8 mouse cellular contexts compared by ENCODE assay signal in genomic region chr11:119928023-119928681, GRCm38 (mm10). TPM values are rescaled to one million over a fixed set of nuclear protein-coding genes. Genes with fewer than 3 reads are reported as not detected.
DNase-seq lines count a peak whose midpoint lies in the region; ATAC-seq and TF ChIP-seq lines count a peak whose summit lies in the region.

No protein-coding gene starts in this region.

- peak overlapping the region; percentile 34 for H3K4me2 ChIP-seq in lung, embryonic 16.5 days (ENCODE audit: low read depth, low read length)

- H3K9me3 ChIP-seq in lung, embryonic 16.5 days (ENCODE audit: control insufficient read depth, low read length): 0 out of 2 replicates have a peak, but pooled peaks cover 3% of the 10 kb centered on the region
- H3K9me3 ChIP-seq in hindbrain, embryonic 10.5 days: no peaks in the 10 kb centered on the region

- no peak for TF ChIP-seq CTCF in kidney, adult 2 months (conservative IDR thresholded peaks at IDR 0.05; ENCODE audit: insufficient read depth, insufficient read length, low read depth, low read length)

- H3K4me1 ChIP-seq in kidney, adult 2 months (ENCODE audit: control insufficient read depth, insufficient read depth, low read length): peaks cover 6% of the 10 kb centered on the region
- no peaks in the 10 kb centered on the region; the same call in 1 of the 2 replicates for H3K4me1 ChIP-seq in lung, embryonic 16.5 days (replicated peaks; ENCODE audit: control insufficient read depth, insufficient read depth, low read length)
- H3K4me1 ChIP-seq in hindbrain, embryonic 10.5 days (replicated peaks): peaks cover 15% of the 10 kb centered on the region

- no peaks in the 10 kb centered on the region for H3K27me3 ChIP-seq in kidney, adult 2 months (replicated peaks; ENCODE audit: control insufficient read depth, insufficient read depth, low read length)
- H3K27me3 ChIP-seq in lung, embryonic 16.5 days (ENCODE audit: control insufficient read depth, insufficient read depth, low read depth, low read length): no peaks in the 10 kb centered on the region
- no peaks in the 10 kb centered on the region for H3K27me3 ChIP-seq in hindbrain, embryonic 10.5 days (ENCODE audit: insufficient read depth, poor library complexity, severe bottlenecking)

- no peak for TF ChIP-seq POLR2A in kidney, adult 2 months (IDR thresholded peaks at IDR 0.05; ENCODE audit: low read depth, low read length)

- no peak overlapping the region for H3K9ac ChIP-seq in lung, embryonic 16.5 days (ENCODE audit: low read length)

- intact Hi-C loops in heart, postnatal 36 days (cut with DNase I): no loop called here

- WGBS in kidney, adult 2 months: 46% methylated on average over 16 of the region's 16 CpGs
- whole genome bisulfite sequencing in lung, embryonic 16.5 days: 54% methylated on average over 16 of the region's 16 CpGs
- 77% methylated on average over 16 of the region's 16 CpGs for WGBS in hindbrain, embryonic 10.5 days

- H3K36me3 ChIP-seq in kidney, adult 2 months (ENCODE audit: control insufficient read depth, insufficient read depth, low read length): no peaks in the 10 kb centered on the region
- H3K36me3 ChIP-seq in lung, embryonic 16.5 days (ENCODE audit: control insufficient read depth, insufficient read depth, low read length): no peaks in the 10 kb centered on the region
- no peaks in the 10 kb centered on the region for H3K36me3 ChIP-seq in hindbrain, embryonic 10.5 days

- no peak overlapping the region for H3K4me3 ChIP-seq in kidney, adult 2 months (ENCODE audit: insufficient read depth, low read depth, low read length)
- H3K4me3 ChIP-seq in lung, embryonic 16.5 days (ENCODE audit: low read length): no peak overlapping the region
- no peak overlapping the region for H3K4me3 ChIP-seq in hindbrain, embryonic 10.5 days

- peak; percentile 72 for DNase-seq in kidney, adult 2 months
- DNase-seq in kidney, adult 18-20 months: no peak
- peak; percentile 76 for DNase-seq in ZHBTc4 (ENCODE audit: low read depth, low spot score)
- DNase-seq in heart, postnatal 36 days: peak; percentile 58 to 65
- peak; percentile 67 to 77 for DNase-seq in spleen, postnatal 4 days (ENCODE audit: low spot score in 2 of 2)
- no peak for DNase-seq in hindbrain, embryonic 10.5 days (ENCODE audit: low spot score)
- DNase-seq in ovary, postnatal 14 days (ENCODE audit: low spot score): no peak

- H3K27ac ChIP-seq in kidney, adult 2 months (ENCODE audit: insufficient read depth, low read depth, low read length): no peak overlapping the region
- H3K27ac ChIP-seq in lung, embryonic 16.5 days (ENCODE audit: low read length): no peak overlapping the region
- no peak overlapping the region for H3K27ac ChIP-seq in hindbrain, embryonic 10.5 days

- peak; percentile 39 for ATAC-seq in lung, embryonic 16.5 days (ENCODE audit: low read depth)

RNA-seq across cellular contexts. Expression of gene Baiap2, which starts 14.4 kb away (rescaled TPM):
- 78.1 and 88.4 TPM in 2 replicates for polyA plus RNA-seq in kidney, adult 2 months (2012; rRNA removed)
- 10 to 100 TPM in 1 of 2 experiments, 1 to 10 TPM in 1; 4.4 to 12.0 TPM for total RNA-seq in heart, postnatal 36 days (2021)
- 31.7 and 35.6 TPM in 2 replicates for polyA plus RNA-seq in lung, embryonic 16.5 days (2015; fragmentation: Nextera tagmentation; extraction: Ambion mirVana)
- 9.8 and 11.0 TPM in 2 replicates for polyA plus RNA-seq in hindbrain, embryonic 10.5 days (2016; fragmentation: Nextera tagmentation; extraction: Ambion mirVana)

RNA-seq across cellular contexts. Expression of gene Chmp6, which starts 14.9 kb away (rescaled TPM):
- polyA plus RNA-seq in kidney, adult 2 months (2012; rRNA removed): 97.2 and 106 TPM in 2 replicates
- 10 to 100 TPM; 27.9 TPM for total RNA-seq in heart, postnatal 36 days (2021)
- polyA plus RNA-seq in lung, embryonic 16.5 days (2015; fragmentation: Nextera tagmentation; extraction: Ambion mirVana): 90.3 and 92.6 TPM in 2 replicates
- 112 and 114 TPM in 2 replicates for polyA plus RNA-seq in hindbrain, embryonic 10.5 days (2016; fragmentation: Nextera tagmentation; extraction: Ambion mirVana)

Comparison
In these comparisons a context has a peak if more than half of its experiments do, and no peak if none do; other contexts are left out.
1. DNase-seq: peak in kidney, adult 2 months (single experiment), ZHBTc4 (single experiment), heart, postnatal 36 days (2 of 2) and spleen, postnatal 4 days (2 of 2); none in kidney, adult 18-20 months (single experiment), hindbrain, embryonic 10.5 days (single experiment) and ovary, postnatal 14 days (single experiment).